Mouse (Mus musculus): Measurements from ENCODE around the gene Amph.
"Not testable (repeated sequence)": the region's sequence is repeated elsewhere in the genome, so short reads cannot be mapped to it uniquely, and the experiment has no call there.

Amph gene

DNA sequence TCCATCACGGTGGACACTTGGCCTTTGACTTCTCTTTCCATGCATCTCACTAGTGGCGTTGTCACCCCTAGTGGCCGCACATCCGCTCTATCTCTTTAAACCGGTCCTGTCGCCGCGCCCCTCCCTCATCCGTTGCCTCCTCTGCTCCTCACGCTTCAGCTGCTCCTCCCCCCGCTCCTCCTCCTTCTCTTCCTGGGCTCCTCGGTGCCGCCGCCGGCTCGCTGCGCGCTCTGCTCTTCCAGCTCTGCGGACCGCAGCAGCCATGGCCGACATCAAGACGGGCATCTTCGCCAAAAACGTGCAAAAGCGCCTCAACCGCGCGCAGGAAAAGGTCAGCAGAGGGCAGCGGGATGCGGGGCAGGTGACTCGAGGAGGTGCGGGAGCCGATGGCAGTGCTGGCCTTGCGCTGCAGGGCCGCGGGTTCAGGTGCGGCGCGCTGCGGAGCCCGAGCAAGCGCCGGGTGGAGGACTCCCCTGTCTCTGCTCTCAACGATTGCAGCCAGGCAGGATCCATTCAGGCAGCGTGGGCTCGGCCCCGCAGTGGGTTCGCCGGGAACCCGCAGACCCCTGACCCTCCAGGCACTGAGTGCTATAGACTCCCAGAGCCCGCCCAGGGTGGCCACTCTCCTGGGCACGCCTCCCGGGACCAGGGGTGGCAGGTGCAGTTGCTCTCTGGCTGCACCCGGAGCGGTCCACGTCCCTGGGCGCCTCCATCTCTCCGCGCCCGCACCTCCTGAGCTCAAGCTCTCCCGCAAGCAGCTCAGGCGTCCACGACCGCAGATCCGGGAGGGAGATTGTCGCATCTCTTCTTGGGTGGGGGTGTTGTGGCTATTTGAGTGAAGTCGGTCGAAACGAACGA, at the start of gene Amph:
Amph (plus strand) TSS at position 35 of the 858 bp plus-strand sequence.
- peak; percentile 94 for DNase-seq

DNA sequence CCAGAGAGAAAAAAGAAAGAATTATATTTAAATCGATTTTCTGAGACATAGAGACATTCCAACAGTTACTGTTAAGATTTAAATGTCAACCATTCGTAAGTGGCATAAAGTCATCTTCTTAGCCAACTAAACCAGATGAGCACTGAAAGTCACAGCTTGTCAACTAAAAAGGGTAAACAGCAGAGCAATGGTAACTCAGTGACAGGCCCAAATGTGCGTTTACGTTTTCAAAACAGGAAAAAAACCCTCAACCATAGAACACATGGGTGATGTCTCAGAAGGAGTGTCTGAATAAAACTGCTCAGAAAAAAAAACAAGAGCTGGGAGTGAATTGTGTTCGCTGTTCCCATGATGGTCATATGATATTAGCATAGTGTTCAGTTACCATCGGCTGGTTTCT, 44.4 kb upstream of the Amph start:
- no peak for DNase-seq

DNA sequence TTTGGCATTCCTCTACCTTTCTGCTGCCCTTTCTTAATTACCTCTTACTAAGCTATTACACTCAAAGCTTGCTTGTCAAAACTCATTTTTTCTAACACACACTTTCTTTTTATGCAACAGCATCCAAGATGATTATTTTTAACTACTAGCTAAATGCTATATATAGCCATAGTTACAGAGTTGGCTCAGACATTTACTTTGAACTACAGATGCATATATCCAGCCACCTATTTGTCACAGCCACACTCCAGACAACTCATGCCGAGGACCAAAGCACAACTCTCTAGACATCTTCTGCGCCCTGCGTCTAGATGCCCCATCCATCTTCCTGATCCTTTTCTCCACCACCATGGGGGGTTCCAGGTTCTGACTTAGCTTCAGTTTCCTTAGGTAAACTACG, 33.2 kb upstream of the Amph start:
- DNase-seq: no peak

DNA sequence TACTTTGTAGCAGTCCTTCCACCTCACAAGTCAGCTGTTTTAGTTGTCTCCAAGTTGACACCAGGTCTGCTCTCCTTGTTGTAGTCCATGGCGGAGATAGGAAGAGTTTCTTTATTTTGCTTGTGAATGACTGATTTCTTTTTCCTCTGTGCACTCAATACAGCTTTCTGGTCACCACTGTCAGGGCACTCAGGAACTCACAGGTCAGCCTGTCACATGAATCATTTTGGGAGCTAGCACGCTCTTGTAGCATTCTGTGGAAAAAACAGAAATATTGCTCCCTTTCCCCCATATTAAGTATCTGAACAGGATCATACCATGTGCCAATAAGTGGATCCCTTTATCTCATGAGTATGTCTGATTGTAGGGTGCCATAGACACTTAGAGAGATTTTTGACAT, 14.8 kb upstream of the Amph start:
- not testable (repeated sequence) for DNase-seq

DNA sequence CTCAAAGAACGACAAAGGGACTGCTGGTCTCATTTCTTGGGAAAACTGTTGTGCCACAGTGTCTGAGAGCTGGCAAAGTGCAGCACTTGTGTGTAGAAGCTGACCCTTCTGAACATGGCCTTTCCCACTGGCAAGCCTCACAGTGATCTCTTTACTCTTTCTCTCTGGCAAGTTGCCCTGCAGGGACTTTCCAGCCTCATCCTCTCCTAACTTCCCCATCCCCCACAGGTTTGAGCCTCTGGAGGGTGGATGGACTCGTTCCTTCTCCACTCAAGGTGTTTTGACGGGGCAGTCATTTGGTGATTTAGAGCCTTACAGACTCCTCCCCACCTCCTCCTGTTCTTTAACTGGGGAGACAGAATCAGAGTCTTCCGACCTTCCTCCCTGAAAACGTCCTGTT, 319 bp upstream of the Amph start:
- DNase-seq: peak; percentile 66

DNA sequence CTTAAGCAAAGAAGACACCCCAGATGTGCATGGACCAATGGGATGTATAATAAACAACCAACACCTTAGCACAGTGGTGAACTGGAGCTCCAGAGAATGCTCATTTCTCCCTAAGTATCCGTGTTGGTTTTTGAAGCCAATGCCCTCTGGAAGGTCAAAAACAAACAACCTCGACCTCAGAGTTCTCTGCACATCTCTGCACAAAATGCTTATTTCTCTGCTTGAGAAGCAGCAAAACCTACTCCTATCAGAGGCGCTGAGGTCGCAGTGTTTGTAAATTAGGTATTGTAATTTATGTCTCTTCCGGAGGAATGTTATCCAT, 985 bp downstream of the Amph start:
- DNase-seq: no peak

DNA sequence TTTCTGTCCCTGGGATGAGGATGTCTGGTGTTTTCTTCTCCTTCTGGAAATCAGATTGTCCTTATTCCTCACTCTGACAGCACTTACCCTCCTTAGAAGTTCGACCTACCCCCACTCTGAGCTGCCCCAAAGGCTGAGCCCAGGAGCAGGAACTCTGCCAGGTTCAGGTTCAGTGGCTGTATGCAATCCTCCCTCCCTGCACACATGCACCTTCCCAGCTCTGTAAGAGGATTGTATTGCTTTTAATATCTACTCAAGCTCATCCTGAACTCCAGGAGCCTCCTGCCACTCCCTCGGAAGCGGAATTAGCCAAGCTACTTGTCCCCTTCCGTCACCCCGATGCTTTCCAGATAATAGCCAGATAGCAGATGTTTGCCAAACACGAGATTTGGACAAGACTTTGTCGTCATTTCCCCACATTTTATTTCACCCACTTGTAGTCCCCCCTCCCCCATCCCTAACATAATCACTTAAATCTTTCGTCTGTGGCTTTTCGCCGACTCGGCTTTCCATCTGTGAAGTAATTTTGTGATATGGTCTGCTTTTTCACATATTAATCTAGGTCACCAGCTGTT, 1.7 kb downstream of the Amph start:
- DNase-seq: peak; percentile 68

DNA sequence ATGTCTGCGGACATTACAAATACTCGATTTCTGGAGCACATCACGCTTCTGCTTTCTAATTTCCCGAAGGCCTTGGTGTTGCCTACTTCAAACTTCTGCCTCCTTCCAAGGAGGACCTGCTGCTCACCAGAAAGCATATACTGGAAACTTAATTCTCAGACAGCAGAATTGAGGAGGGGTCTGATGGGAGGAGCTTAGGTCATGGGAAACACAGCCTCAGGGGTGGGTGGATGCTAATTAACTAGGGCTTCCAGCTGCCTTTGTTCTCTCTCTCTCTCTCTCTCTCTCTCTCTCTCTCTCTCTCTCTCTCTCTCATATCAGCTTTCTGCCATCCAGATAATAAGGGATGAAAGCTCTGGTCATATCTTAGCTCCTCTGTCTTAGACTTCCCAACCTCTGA, 5.6 kb downstream of the Amph start:
- no peak for DNase-seq

DNA sequence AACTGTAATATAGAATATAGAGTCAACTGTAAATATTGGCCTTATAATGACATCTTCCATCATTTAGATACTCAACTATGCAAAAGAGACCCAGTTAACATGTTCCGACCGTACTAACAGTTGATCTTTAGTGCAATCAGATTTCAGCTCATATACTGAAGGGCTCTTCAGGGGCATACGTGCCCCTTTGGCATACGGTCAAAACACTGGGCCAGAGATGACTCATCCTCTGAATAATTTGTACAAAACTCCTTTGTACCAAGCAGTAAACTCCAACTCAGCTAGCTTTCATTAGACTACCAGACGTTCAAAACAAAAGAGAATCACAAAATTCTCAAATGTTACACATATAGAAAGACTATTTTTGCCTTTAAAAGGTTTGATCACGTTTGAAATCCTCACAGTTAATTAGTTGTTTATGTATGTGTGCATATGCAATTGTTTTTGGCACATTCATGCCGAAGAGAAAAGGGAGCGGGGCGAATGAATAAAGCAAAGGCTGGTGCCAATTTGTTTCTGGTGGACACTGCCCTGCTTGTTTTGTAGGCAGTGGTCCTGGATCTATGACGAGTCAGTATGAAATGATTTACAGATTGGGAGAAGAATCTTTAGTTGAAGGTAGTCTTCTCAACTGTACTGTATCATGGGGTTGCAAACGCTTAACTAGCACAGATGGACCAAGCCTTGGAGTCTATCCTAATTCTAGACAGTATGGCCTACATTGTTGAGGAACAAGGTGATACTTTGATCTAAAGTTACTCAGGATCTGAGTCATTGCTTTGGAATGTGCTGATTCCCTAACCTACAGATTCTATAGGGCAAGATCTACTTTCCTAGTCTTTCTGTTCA, 8.3 kb downstream of the Amph start:
- DNase-seq: no peak

DNA sequence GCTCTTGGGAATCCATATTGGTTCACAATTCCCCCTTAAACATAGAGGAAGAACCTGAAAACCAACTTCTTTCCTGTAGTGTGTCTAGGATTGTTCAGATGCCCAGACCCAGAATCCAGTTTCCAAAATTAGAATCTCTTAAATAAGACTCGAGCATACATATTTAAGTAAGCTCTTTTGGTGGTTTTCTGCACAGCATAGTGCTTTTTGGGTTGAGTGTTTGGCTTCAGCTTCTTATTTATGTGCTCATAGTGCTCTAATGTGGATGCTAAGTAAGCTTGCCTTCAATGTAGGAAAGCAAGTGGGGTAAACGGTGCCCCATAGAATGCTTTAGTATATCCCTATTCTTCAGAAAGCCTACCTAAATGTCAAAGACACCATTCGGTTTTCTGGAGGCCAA, 9.0 kb downstream of the Amph start:
- no peak for DNase-seq

DNA sequence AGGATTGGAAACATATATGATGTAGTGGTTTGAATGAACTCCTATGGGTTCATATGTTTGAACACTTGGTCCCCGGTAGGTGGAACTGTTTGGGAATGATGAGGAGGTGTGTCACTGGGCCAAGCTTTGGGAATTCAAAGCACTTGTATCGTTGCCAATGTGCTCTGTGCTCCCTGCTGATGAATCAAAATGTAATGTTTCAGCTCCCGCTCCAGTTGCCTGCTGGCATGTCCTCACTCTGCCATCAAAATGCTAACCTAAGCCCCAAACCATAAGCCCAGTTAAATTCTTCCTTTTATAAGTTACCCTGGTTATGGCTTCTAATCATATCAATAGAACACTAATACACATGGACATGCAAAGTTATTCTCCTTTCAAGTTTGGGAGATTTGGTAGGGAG, 24.6 kb downstream of the Amph start:
- peak; percentile 40 for DNase-seq

DNA sequence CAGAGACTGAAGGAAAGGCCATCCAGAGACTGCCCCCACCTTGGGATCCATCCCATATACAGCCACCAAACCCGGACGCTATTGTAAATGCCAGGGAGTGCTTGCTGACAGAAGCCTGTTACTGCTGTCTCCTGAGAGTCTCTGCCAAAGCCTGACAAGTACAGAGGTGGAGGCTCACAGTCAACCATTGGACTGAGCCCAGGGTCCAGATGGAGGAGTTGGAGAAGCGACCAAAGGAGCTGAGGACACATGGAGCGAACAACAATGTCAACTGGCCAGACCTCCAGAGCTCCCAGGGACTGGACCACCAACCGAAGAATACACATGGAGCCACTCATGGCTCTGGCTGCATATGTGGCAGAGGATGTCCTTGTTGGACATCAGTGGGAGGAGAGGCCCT, 26.3 kb downstream of the Amph start:
- DNase-seq: peak; percentile 70

DNA sequence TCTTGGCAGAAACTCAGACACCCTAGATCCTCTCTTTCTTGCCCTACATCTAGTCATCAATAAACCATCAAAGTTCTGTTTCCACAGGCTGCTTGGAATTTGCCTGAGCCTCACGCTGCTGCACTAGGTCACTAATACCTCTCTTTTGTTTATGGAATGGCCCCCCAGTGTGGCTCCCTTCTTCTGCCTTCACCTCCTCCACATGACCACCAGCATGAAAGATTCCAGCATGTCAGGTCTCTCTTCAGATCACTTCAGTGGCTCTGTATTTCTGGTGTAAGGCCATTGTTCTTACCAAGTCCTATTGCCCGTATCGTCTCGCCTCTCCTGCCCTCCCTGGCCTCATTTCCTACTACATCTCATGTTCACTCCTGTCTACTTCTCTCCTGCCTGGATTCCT, 39.3 kb downstream of the Amph start:
- no peak for DNase-seq

DNA sequence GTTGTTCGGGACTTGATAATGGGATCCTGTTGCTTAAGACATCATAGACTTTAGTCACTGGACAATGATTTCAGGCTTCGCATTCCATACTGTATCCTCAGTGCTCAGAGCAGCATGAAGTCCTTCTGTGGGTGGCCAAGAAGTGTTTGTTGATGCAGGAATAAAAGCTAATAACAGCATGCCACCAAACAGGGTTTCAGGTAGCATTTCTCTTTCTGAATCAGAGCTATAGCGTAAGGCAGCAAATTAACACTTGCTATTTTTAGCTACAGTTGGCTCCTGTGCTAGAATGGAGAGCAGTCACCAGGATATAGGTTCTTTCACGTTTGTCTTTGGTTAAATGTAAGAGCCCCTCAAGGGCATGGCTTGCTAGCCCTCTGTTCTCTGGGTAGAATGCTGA, 40.3 kb downstream of the Amph start:
- no peak for DNase-seq

DNA sequence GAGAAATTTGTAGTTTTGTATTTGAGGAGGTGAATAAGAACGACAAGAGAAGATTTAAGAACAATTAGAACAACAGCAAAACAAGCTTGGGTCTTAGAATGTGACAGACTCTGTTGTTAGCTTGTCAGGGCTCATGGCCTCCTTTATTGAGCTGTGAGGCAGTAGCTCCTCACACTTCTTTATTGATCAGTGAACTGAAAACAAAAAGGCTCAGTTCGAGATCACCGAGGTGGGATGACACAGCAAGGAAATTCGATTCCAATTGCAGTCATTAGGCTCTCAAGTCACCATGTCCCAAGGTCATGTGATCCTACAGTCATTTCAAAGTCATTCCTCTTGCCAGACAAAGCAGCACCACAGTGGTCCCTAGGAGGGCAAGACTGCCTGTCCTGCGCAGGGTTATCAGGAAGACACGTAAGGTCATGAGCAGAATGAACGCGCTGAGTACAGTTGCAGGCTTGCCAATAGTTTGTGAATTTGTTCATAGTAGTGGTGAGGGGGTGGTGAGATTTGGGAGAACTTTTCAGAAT, 41.2 kb downstream of the Amph start:
- DNase-seq: no peak

DNA sequence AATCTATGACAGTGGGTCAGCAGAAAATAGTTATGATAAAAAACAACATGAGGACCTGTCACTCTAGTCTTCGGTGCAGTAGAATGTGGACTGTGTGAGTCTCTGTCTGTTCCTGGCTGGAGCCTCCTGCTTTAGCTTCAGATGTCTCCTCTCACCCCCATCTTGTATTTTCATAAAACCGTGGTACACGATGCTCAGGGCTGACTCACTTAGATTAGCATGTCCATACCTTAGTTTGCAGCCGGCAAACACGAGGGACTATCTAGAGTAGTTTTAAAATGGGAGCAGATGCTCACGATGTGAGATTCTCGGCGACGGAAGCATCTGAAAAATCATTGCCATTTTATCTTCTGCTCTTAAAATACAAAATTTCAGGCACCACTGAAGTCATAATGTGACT, 54.5 kb downstream of the Amph start:
- DNase-seq: no peak

DNA sequence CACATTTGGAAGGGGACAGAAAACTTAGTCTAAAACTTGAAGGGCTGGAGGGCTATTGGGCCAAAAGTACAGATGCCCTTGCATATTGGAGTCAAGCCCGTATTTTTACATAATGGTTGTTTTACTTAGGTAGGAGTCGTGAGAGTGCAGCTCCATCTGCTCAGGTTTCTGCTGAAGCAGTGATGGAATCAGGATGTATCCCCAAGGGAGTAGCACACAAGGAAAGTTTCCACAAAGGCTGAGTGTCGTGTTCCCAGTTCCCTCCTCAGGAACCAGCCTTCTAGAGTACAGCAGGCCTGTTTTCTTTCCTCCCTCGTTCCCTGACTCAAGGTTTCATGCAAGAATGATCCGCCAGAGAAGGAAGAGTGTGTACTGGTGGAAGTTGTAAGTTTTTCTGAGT, 56.4 kb downstream of the Amph start:
- DNase-seq: no peak

DNA sequence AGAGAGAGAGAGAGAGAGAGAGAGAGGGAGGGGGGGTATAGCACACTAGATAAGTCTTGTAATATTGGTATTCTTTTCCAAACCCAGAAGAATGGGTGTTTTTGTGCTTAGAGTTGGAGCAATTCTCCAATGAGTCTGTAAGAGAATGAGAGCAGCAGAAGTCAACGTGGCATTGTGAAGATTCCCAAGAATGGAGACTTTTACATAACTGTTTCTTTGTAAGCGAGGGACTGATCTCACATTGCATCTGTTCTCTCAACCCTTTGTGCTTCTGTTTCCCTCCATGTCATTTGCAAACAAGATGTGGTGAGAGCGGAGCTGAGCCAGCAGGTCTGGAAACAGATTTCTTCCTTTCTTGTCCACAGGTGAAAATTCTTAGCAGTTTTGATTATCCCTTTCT, 60.4 kb downstream of the Amph start:
- no peak for DNase-seq

DNA sequence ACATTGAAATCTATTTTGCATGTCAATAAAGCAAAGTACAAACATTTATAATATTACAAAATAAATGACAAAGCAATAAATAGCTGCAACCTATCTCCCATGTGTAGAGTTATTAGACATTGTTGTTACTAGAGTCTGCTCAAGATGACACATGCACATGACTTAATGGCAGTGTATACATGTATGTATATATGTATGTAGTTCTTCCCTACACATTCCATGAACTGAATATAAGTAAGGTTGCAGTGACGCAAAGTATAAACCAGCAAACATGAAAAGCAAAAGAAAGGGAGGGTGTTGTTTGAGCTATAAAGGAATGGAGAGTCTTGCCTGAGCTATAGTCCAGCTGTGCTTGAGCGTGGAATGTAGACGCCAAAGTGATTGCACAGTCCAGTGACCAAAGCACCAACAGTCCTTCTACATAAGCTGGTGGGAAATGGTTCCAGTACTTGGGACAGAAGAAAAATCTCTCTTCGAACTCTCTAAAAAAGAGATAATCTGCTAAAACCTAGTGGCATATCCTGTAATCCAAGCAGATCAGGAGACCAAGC, 66.9 kb downstream of the Amph start:
- DNase-seq: no peak

DNA sequence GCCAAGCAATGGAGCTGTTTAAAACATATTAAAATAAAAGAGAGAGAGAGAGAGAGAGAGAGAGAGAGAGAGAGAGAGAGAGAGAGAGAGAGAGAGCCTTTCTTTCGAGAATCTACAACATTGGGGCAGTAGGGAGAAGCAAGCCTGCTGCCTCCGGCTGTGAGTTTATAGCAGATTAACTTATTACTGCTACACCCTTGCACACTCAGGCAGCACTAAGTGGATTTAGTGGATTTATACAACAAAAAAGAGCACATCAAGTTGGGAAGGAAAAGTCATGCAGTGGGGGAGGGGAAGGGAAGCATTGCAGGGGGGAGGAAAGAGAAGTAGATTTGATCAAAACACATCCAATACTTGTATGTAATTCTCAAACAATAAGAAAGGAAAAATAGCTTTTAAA, 73.5 kb downstream of the Amph start:
- no peak for DNase-seq

DNA sequence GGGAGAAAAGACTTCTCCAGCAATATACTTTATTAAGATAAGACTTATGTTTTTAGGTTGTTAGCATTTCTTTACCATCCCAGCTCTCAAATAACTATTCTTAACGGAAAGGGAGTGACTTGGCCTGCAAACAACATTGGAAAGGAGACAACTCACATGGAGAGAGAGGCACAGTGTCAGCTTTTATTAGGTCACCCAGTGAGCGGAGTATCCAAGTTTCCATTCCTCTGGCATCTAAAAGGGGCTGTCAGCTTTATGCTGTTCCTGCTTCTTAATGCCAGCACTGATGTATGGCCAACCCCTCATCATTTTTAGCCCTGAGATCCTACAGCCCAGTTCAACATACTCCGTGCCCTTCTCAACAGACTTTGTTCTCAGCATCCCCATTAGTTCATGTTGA, 74.3 kb downstream of the Amph start:
- DNase-seq: peak; percentile 83

DNA sequence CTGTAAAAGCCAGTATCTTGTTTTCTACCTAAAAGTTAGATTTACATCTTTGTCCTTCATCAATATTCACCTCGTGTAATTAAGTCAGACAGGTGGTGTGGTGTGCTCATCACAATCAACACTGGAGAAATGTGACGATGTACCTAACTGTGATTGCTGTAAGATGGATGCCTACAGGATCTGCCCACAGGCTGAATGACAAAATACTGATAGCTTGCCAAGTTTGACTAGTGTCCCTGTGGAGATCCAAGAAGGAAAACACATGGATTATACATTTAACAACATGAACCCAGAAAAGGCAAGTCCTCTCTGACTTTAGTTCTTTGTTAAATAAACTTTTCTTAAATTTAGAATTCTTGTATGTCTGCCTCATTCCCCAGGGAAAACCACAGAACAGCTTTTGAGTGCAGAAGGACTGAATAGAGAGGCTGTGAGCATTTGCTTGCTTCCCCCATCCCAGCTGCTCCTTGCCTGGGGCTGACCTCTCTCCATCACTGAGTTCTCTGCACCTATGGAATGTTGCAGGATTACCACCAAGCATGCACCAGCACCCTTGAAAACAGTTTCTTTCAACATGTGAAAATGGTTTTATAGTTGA, 77.2 kb downstream of the Amph start:
- peak; percentile 54 for DNase-seq

DNA sequence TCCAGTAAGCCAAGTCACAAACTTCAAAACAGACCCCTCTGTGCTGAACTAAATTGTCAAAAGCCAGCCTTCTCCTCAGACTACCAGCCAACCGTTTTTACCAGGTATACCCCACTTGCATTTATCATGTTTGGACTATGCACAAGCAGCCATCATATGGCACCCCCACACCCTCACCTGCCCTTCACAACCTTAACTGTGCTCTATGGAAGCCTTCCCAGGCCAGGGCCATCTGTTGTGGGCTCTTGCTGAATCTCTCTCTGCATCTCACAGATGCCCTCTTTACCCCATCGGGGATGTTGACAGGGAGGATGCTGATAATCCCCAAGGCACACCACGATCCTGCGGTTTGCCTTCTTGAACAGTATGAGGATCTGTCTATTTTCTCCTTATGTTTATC, 77.9 kb downstream of the Amph start:
- DNase-seq: peak; percentile 84

Data from cerebellum, adult 11-12 months (tissue).